Mouse (Mus musculus): ENCODE results near the gene Fam193a. TPM values are rescaled to one million over a fixed set of nuclear protein-coding genes. Genes with fewer than 3 reads are reported as not detected.

Fam193a gene
- polyA plus RNA-seq, 1 experiment from 2014 or later: 15.8 TPM

DNA sequence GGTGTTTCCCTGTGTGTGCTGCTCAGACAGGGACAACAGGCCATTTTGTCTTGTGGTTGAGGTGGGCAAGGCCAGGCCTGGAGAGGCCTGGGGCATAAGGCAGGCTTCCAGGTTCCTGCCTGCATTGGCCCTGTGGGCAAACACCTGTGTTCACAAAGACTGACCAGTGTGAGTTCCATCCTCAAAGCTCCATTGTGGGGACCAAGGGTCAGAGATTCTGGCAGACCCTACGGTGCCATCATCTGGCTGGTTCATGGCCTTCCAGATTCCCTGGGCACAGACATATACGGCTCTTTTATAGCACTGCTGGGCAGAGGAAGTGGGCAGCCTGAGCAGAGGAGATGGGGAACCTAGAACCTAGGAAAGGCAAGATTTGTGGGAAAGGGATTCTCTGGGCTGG is 157.6 kb downstream of the Fam193a start:
- Histone ChIP-seq H3K9me3 (no peaks in the 10 kb centered on the region), H3K27ac (no peak overlapping the region), H3K9ac (no peak overlapping the region), H3K36me3 (no peaks in the 10 kb centered on the region), H3K4me1 (no peaks in the 10 kb centered on the region), H3K4me3 (no peak overlapping the region), H3K27me3 (0 out of 2 replicates have a peak, but pooled peaks cover 8% of the 10 kb centered on the region), H3K4me2 (replicated peaks) (no peak overlapping the region)
- 90% methylated on average over 2 of the region's 2 CpGs for WGBS
- no peak for ATAC-seq (ENCODE audit: insufficient number of reproducible peaks, insufficient read depth, low FRiP score, low TSS enrichment)

DNA sequence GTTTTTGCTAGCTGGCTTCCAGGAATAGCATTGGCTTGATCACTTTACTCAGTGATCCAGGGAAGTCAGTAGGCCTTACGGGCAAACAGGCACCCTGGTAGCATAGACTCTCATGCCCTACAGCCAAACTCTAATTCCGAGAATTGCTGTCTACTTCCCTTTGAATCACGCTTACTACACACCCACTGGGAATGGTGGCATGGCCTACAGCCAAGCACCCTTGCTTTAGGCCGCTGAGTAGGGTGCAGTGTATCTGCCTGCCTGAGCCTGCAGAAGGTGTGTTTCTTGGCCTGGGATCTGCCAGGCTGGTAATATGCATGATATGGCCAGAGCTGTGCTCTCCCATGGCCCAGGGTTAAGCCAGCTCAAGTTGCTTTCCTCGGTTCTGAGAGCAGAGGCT is 159.0 kb downstream of the Fam193a start:
- 0 out of 2 replicates have a peak, but pooled peaks cover 8% of the 10 kb centered on the region for H3K27me3 ChIP-seq
- H3K27ac ChIP-seq: no peak overlapping the region
- no peak overlapping the region for H3K9ac ChIP-seq
- no peak overlapping the region for H3K4me3 ChIP-seq
- no peaks in the 10 kb centered on the region for H3K36me3 ChIP-seq
- WGBS: 77% methylated on average over 5 of the region's 5 CpGs
- H3K4me2 ChIP-seq (replicated peaks): no peak overlapping the region
- H3K4me1 ChIP-seq: no peaks in the 10 kb centered on the region
- no peak for ATAC-seq (ENCODE audit: insufficient number of reproducible peaks, insufficient read depth, low FRiP score, low TSS enrichment)
- H3K9me3 ChIP-seq: no peaks in the 10 kb centered on the region

DNA sequence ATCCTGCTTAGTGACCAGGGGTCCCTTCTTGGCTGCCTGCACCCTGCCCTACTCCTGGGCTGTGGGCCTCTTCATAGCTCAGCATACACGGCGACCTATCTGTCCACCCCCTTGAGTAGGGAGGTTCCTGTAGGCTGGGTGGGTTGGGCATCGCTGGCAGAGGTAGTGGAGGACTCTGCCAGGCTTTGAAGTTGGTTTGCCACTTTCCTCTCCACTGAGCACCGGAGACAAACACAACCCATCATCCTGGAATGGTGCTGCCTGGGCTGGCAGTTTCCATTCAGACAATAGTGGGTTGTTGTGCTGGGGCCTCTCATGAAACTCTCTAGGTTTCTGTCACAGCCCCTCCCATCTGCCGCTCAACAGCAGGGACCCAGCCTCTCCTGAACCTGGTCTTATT is 160.4 kb downstream of the Fam193a start:
- no peaks in the 10 kb centered on the region for H3K36me3 ChIP-seq
- 74% methylated on average over 5 of the region's 5 CpGs for WGBS
- no peak overlapping the region for H3K4me3 ChIP-seq
- H3K4me2 ChIP-seq (replicated peaks): no peak overlapping the region
- H3K4me1 ChIP-seq: no peaks in the 10 kb centered on the region
- no peaks in the 10 kb centered on the region for H3K9me3 ChIP-seq
- H3K27me3 ChIP-seq: no peaks in the 10 kb centered on the region
- no peak for ATAC-seq (ENCODE audit: insufficient number of reproducible peaks, insufficient read depth, low FRiP score, low TSS enrichment)
- no peak overlapping the region for H3K9ac ChIP-seq
- no peak overlapping the region for H3K27ac ChIP-seq

DNA sequence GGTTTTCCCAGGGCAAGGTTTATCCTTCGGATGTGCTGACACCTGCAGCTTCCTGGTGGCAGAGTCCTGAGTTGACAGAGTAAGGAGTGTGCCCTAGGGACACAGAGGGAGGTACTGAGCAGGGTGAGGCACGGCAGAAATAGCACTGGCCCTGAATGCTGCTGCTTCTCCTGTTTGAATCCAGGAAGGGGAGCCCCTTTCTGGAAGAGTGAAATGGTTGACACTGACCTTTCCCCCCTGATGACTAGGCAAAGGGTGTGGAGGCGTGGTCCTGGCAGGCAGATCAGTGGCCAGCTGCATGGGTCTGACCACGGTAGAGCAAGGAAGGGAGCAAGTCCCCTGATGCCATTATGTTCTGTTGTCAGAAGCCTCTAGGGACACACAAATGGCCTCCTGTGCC is 161.0 kb downstream of the Fam193a start:
- no peak for ATAC-seq (ENCODE audit: insufficient number of reproducible peaks, insufficient read depth, low FRiP score, low TSS enrichment)
- no peak overlapping the region for H3K4me3 ChIP-seq
- no peak overlapping the region for H3K9ac ChIP-seq
- no peak overlapping the region for H3K4me2 ChIP-seq (replicated peaks)
- no peak overlapping the region for H3K27ac ChIP-seq
- no peaks in the 10 kb centered on the region for H3K36me3 ChIP-seq
- H3K27me3 ChIP-seq: no peaks in the 10 kb centered on the region
- 53% methylated on average over 4 of the region's 4 CpGs for WGBS
- H3K4me1 ChIP-seq: no peaks in the 10 kb centered on the region
- H3K9me3 ChIP-seq: no peaks in the 10 kb centered on the region

DNA sequence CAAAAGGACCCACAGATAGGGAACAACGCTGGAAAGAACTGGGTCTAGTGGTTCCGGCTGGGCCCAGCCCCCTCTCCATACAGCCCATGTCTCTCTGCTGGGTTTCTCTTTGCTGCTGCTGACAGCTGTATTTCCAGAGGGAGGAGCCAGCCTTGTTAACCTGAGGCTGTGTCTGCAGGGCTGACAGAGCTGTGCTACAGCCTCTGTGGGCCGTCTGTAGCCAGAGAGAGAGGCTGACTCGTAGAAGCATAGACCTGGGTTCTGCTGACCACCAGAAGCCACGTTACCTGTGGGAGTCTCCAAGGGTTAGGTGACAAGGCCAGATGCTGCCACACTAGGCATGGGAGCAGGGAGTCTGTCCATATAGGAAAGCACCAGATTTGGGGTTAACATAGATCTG is 163.3 kb downstream of the Fam193a start:
- ATAC-seq (ENCODE audit: insufficient number of reproducible peaks, insufficient read depth, low FRiP score, low TSS enrichment): no peak

DNA sequence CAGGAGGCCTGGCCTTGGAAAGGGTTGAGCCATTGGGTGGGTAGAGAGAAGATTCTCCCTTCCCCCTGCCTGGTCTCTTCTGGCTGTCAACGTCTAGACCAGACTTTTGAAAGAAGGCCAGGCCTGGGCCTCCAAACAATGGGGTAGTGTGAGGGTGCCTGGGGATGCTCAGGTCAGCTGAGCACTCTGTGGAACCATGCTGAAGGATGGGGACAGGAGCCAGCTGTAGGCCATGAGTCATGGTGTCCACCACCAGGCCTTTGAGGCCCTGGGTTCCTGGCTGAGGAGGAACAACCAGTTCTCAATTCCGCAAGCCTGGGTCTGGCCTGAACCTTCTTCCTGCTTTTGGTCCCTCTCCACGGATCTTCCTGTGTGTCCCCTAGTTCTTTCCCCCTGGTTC is 164.1 kb downstream of the Fam193a start:
- Histone ChIP-seq H3K27ac (no peak overlapping the region), H3K4me3 (no peak overlapping the region), H3K9ac (no peak overlapping the region), H3K9me3 (no peaks in the 10 kb centered on the region), H3K4me1 (no peaks in the 10 kb centered on the region), H3K4me2 (replicated peaks) (no peak overlapping the region), H3K27me3 (no peaks in the 10 kb centered on the region), H3K36me3 (no peaks in the 10 kb centered on the region)
- no peak for ATAC-seq (ENCODE audit: insufficient number of reproducible peaks, insufficient read depth, low FRiP score, low TSS enrichment)
- 54% methylated on average over 3 of the region's 3 CpGs for WGBS

More for the DNA sequence above, 163.3 kb downstream of the Fam193a start:
- Histone ChIP-seq H3K36me3 (no peaks in the 10 kb centered on the region), H3K4me2 (replicated peaks) (no peak overlapping the region), H3K27me3 (no peaks in the 10 kb centered on the region), H3K9ac (no peak overlapping the region), H3K27ac (no peak overlapping the region), H3K4me1 (no peaks in the 10 kb centered on the region), H3K4me3 (no peak overlapping the region), H3K9me3 (no peaks in the 10 kb centered on the region)
- WGBS: 72% methylated on average over 5 of the region's 5 CpGs

DNA sequence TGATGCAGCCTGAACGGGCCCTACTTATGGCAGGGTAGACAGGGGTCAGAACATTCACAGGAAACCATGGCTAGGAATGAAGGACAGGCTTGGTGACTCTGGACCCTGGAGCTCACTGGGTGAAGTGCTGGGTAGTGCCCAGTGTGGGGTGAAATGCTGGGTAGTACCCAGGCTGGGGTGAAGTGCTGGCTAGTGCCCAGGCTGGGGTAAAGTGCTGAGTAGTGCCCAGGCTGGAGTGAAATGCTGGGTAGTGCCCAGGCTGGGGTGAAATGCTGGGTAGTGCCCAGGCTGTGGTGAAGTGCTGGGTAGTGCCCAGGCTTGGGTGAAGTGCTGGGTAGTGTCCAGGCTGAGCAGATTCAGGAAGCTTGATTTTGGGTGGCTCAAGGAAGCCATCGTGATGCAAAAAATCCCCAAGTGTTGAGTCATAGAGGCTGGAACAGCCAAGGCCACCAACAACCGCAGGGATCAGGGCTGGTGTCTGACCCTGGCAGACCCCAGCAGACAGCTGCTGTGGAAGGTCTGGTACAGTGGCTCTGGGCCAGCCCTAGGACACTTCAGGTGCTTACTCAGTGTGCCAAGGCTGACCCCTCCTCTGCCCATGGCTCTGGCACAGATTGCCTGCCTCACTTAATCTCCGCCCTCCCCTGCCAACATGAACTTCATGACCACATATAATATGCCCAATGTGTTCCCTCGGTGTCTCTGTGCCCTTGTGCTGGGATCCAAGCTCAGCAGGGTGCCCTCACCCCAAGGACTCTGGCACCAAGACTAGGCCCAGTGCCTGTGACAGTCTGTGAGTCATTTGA is 165.2 kb downstream of the Fam193a start:
- no peak overlapping the region for H3K4me3 ChIP-seq
- H3K9ac ChIP-seq: no peak overlapping the region
- no peak overlapping the region for H3K27ac ChIP-seq
- no peak for ATAC-seq (ENCODE audit: insufficient number of reproducible peaks, insufficient read depth, low FRiP score, low TSS enrichment)
- H3K36me3 ChIP-seq: no peaks in the 10 kb centered on the region
- no peaks in the 10 kb centered on the region for H3K27me3 ChIP-seq
- no peaks in the 10 kb centered on the region for H3K9me3 ChIP-seq
- H3K4me2 ChIP-seq (replicated peaks): no peak overlapping the region
- H3K4me1 ChIP-seq: no peaks in the 10 kb centered on the region
- WGBS: 79% methylated on average over 5 of the region's 5 CpGs

DNA sequence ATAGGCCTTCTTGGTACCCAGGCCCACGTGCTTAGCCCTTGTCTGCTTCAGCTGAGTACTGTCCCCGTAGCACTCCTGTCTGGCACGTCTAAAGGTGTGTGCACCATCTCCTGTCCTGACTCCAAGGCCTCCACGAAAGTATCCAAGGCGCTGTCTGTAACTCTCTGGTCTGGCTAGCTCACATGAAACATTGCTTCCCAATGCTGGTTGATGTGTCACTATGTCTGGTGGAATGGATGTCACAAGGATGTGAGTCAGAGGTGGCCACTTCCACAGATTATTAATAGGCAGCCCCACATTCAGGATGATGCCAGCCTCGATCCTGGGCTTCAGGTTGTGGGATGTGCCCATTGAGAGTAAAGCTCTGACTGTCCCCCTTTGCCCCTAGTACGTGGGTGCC is 166.1 kb downstream of the Fam193a start:
- Histone ChIP-seq H3K4me3 (no peak overlapping the region), H3K27ac (no peak overlapping the region), H3K27me3 (no peaks in the 10 kb centered on the region), H3K9ac (no peak overlapping the region), H3K9me3 (no peaks in the 10 kb centered on the region), H3K4me1 (no peaks in the 10 kb centered on the region), H3K4me2 (replicated peaks) (no peak overlapping the region), H3K36me3 (no peaks in the 10 kb centered on the region)
- no peak for ATAC-seq (ENCODE audit: insufficient number of reproducible peaks, insufficient read depth, low FRiP score, low TSS enrichment)
- 79% methylated on average over 7 of the region's 7 CpGs for WGBS

Other genes with a start within 250 kb of the Fam193a start
- 0.64 and 1.2 TPM in 2 replicates for gene Poln, start 200.5 kb upstream of the Fam193a start, polyA plus RNA-seq (2016; fragmentation: Nextera tagmentation; extraction: Ambion mirVana)
- 39.2 and 45.1 TPM in 2 replicates for gene Haus3, start 200.4 kb upstream of the Fam193a start, polyA plus RNA-seq (2016; fragmentation: Nextera tagmentation; extraction: Ambion mirVana)
- 39.8 and 41.8 TPM in 2 replicates for gene Mxd4, start 182.2 kb upstream of the Fam193a start, polyA plus RNA-seq (2016; fragmentation: Nextera tagmentation; extraction: Ambion mirVana)
- 1.5 and 2.4 TPM in 2 replicates for gene Zfyve28, start 81.5 kb upstream of the Fam193a start, polyA plus RNA-seq (2016; fragmentation: Nextera tagmentation; extraction: Ambion mirVana)
- gene Cfap99, start 81.3 kb upstream of the Fam193a start, polyA plus RNA-seq (2016; fragmentation: Nextera tagmentation; extraction: Ambion mirVana): not detected in 2 replicates
- 170 and 179 TPM in 2 replicates for gene Rnf4, start 33.6 kb upstream of the Fam193a start, polyA plus RNA-seq (2016; fragmentation: Nextera tagmentation; extraction: Ambion mirVana)
- gene Tnip2, start 144.1 kb downstream of the Fam193a start, polyA plus RNA-seq (2016; fragmentation: Nextera tagmentation; extraction: Ambion mirVana): 12.0 and 12.6 TPM in 2 replicates
- gene Sh3bp2, start 155.9 kb downstream of the Fam193a start, polyA plus RNA-seq (2016; fragmentation: Nextera tagmentation; extraction: Ambion mirVana): 12.9 and 20.6 TPM in 2 replicates
- gene Add1, start 203.7 kb downstream of the Fam193a start, polyA plus RNA-seq (2016; fragmentation: Nextera tagmentation; extraction: Ambion mirVana): 203 and 208 TPM in 2 replicates